Mouse (Mus musculus) intestine, embryonic 14.5 days (tissue): ENCODE measurements around the gene Tgfbrap1. TPM values are rescaled to one million over a fixed set of nuclear protein-coding genes. Genes with fewer than 3 reads are reported as not detected.

ENCODE experiments used
- ATAC-seq: fragments of 200-750 bp; cut with Nextera tagmentation; replicated peaks from 2 replicates; pipeline ENCODE4 v1.8.0; 2017; ENCODE audit warnings: low read depth, moderate number of reproducible peaks, moderate TSS enrichment, moderate library complexity; ENCODE audit not compliant: low FRiP score, low TSS enrichment
- DNase-seq: peaks from one replicate; pipeline ENCODE4 v3.0.0-alpha.2; 2018; ENCODE audit warnings: low spot score
- H3K27ac ChIP-seq: fragments of 300-500 bp; sonication (generic); 2 replicates; pipeline ENCODE4 v1.5.1; 2014; ENCODE audit warnings: low read depth, mild to moderate bottlenecking, control low read depth
- H3K27me3 ChIP-seq: fragments of 300-500 bp; sonication (generic); replicated peaks from 2 replicates; pipeline ENCODE4 v1.6.1; 2014; ENCODE audit warnings: low read length, control low read depth; ENCODE audit not compliant: control insufficient read depth, insufficient read depth
- H3K36me3 ChIP-seq: fragments of 300-500 bp; sonication (generic); 2 replicates; pipeline ENCODE4 v1.6.1; 2014; ENCODE audit warnings: low read length, control low read depth; ENCODE audit not compliant: control insufficient read depth, insufficient read depth
- H3K4me1 ChIP-seq: fragments of 300-500 bp; sonication (generic); replicated peaks from 2 replicates; pipeline ENCODE4 v1.6.1; 2014; ENCODE audit warnings: low read length, control low read depth, mixed read lengths; ENCODE audit not compliant: control insufficient read depth, insufficient read depth
- H3K4me2 ChIP-seq: fragments of 300-500 bp; sonication (generic); 2 replicates; pipeline ENCODE4 v1.6.1; 2014; ENCODE audit warnings: low read length
- H3K4me3 ChIP-seq: fragments of 300-500 bp; sonication (generic); 2 replicates; pipeline ENCODE4 v1.5.1; 2014; ENCODE audit warnings: low read depth, low read length, control low read depth, mixed read lengths
- H3K9ac ChIP-seq: fragments of 300-500 bp; sonication (generic); 2 replicates; pipeline ENCODE4 v1.6.1; 2014; ENCODE audit warnings: mild to moderate bottlenecking, low read length
- H3K9me3 ChIP-seq: fragments of 300-500 bp; sonication (generic); 2 replicates; pipeline ENCODE4 v1.6.1; 2016; ENCODE audit warnings: low read length, control low read depth; ENCODE audit not compliant: control insufficient read depth
- WGBS: fragments of 180-500 bp; shearing (Covaris S2); extraction: QIAGEN DNeasy Blood & Tissue Kit; methylation state at CpG from one replicate; pipeline ENCODE4 v1.1.7; 2014; 5-methylcytosine and 5-hydroxymethylcytosine counted together
- polyA plus RNA-seq: library from polyadenylated mRNA; unstranded; fragments of >200 nt; fragmentation: Nextera tagmentation; extraction: Ambion mirVana; gene quantifications from 2 replicates; pipeline ENCODE4 v1.2.1, GENCODE M21; 2014

The Tgfbrap1 gene
- polyA plus RNA-seq: 12.6 and 13.4 TPM in 2 replicates

DNA sequence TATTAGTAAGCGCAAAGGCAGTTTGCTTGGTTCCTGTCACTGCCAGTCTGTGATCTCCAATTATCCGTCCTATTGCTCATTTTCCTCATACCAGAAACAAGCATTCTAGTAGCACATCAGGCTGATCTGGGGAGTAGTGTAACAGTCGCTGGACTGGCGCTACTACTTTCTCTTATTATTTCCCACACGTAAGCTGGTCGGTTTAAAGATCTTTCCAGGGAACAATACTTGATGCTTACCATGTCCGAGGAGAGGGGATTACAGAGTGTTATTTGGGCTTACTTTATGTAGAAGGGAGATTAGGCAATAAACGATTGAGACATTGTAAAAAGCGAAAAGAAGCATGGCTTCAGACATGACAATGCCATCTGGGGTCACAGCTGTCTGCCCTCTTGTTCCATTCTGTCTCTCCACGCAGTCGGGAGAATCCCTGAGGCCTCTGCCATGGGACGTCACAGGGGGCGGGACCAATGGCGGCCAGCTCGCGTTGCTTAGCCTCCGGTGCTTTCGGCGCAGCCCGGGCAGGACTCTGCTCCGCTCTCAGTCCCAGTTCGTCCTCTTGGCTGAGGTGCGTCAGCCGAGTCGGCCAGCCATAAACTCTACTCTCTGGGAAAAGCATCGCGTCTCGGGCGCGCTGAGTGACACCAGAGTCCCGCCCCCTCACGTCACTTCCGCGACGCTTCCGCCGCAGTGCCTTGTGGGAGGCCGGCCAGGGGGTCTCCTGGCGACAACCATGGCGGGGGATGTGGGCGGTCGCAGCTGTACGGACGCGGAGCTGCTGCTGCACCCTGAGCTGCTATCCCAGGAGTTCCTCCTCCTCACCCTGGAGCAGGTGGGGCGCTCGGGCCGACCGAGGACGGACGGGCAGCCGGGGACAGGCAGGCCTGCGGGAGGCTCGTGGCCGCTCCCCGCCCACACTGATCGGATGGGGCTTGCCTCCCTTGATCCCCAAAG is at the start of gene Tgfbrap1, which contains the start of gene AI597479:
TSS of gene Tgfbrap1 (minus strand) at position 607 of the 954 bp plus-strand sequence.
TSS of gene AI597479 (plus strand) at position 680 of the 954 bp plus-strand sequence.
- peak within 1 kb of the TSS; percentile 98 for H3K4me3 ChIP-seq
- DNase-seq (peak; percentile 98), ATAC-seq (peak; percentile 97)
- H3K27me3 ChIP-seq: no peaks in the 10 kb centered on the region
- 0 out of 2 replicates have a peak, but pooled peaks cover 8% of the 10 kb centered on the region for H3K36me3 ChIP-seq
- WGBS: under 1% methylated on average over 57 of the region's 57 CpGs
- peak within 1 kb of the TSS; percentile 100 for H3K27ac ChIP-seq
- peak within 1 kb of the TSS; percentile 85 for H3K9ac ChIP-seq
- peaks cover 7% of the 10 kb centered on the region for H3K4me1 ChIP-seq
- H3K4me2 ChIP-seq: peak within 1 kb of the TSS; percentile 63
- H3K9me3 ChIP-seq: no peaks in the 10 kb centered on the region

GRCm38 (mm10) chr1:43147474-43147873 is 49.0 kb upstream of the Tgfbrap1 start:
- H3K36me3 ChIP-seq: peaks cover 46% of the 10 kb centered on the region
- no peak for ATAC-seq
- H3K27me3 ChIP-seq: no peaks in the 10 kb centered on the region
- no peaks in the 10 kb centered on the region for H3K9me3 ChIP-seq
- H3K4me1 ChIP-seq: no peaks in the 10 kb centered on the region
- H3K27ac ChIP-seq: no peak overlapping the region
- 63% methylated on average over 2 of the region's 2 CpGs for WGBS
- H3K4me2 ChIP-seq: no peak overlapping the region
- DNase-seq: no peak
- H3K4me3 ChIP-seq: no peak overlapping the region
- H3K9ac ChIP-seq: no peak overlapping the region

GRCm38 (mm10) chr1:43145388-43145787 is 47.0 kb upstream of the Tgfbrap1 start:
- H3K9me3 ChIP-seq: no peaks in the 10 kb centered on the region
- no peak for ATAC-seq
- no peak for DNase-seq
- no peak overlapping the region for H3K27ac ChIP-seq
- no peaks in the 10 kb centered on the region for H3K27me3 ChIP-seq
- H3K4me2 ChIP-seq: no peak overlapping the region
- no peaks in the 10 kb centered on the region; the same call in 1 of the 2 replicates for H3K4me1 ChIP-seq
- WGBS: 86% methylated on average over 6 of the region's 6 CpGs
- H3K4me3 ChIP-seq: no peak overlapping the region
- no peak overlapping the region for H3K9ac ChIP-seq
- peaks cover 38% of the 10 kb centered on the region for H3K36me3 ChIP-seq

DNA sequence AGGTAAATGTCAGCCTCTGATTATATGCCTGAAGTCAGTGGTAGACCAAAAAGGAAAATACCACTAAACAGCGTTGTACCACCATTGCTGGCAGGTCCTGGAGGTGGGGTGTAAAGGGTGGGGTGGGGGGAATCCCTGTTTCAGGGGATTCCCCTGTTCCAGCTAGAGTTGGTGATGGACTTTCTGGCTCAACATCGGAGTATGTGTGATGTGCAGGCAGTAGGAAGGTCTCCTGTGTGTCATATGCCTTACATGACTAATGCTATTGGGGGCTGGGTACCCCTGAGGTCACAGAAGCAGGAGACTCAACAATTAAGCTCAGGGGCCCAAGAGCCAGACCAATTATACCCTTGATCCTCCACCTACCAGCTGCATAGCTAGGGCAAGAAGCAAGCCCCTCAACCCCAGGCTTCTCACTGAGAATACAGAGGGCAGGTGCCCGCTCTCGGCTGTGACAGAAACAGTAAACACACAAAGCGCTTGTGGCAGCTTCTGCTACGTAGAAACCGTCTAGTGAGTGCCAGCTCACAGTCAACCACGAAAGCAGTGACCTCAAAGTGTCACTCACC is 46.0 kb upstream of the Tgfbrap1 start:
- no peaks in the 10 kb centered on the region for H3K9me3 ChIP-seq
- H3K4me3 ChIP-seq: no peak overlapping the region
- H3K27me3 ChIP-seq: no peaks in the 10 kb centered on the region
- H3K4me1 ChIP-seq: no peaks in the 10 kb centered on the region; the same call in 1 of the 2 replicates
- WGBS: 90% methylated on average over 8 of the region's 8 CpGs
- H3K4me2 ChIP-seq: no peak overlapping the region
- H3K27ac ChIP-seq: no peak overlapping the region
- DNase-seq (no peak), ATAC-seq (no peak)
- H3K36me3 ChIP-seq: peaks cover 34% of the 10 kb centered on the region
- H3K9ac ChIP-seq: no peak overlapping the region

DNA sequence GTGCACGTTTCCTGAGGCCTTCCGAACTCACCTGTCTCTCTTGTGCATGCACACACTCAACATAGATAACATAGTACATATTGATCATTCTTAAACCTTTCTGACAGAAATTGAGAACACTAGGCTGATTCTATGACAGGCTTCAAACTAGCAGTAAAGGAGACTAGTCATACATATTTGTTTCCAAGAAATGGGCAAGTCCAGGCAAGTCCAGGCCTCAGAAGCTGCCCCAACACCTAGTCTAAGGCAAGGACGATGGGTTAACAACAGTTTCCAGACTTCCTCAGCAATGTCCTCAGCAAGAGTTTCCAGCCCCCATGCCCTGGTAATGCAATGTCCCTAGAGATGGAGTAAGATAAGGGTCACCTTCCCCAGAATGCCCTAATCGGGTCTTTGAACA is 45.4 kb upstream of the Tgfbrap1 start:
- 89% methylated on average over 4 of the region's 4 CpGs for WGBS
- ATAC-seq: no peak
- no peak for DNase-seq
- Histone ChIP-seq H3K27me3 (no peaks in the 10 kb centered on the region), H3K4me3 (no peak overlapping the region), H3K4me1 (no peaks in the 10 kb centered on the region; the same call in 1 of the 2 replicates), H3K27ac (no peak overlapping the region), H3K36me3 (peaks cover 27% of the 10 kb centered on the region), H3K9ac (no peak overlapping the region), H3K9me3 (no peaks in the 10 kb centered on the region), H3K4me2 (no peak overlapping the region)

DNA sequence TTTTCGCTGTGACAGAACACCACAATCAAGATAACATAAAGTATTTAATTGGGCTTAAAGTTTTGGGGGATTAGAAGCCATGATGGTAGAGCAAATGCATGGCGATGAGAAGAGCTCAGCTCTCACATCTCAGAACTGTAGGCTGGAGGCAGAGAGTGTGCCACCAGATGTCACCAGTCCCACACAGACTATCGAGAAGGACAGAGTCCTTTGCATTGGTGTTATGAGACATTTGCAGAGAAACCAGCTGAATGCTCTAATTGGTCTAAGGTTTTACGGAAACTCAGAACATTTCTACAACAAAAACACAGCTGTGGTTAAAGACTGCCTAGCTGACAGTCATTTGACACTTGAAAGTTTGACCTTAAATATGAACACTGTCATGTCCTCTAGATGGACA is 44.8 kb upstream of the Tgfbrap1 start:
- DNase-seq: no peak
- no peaks in the 10 kb centered on the region for H3K27me3 ChIP-seq
- H3K4me2 ChIP-seq: no peak overlapping the region
- H3K4me3 ChIP-seq: no peak overlapping the region
- no peak for ATAC-seq
- H3K27ac ChIP-seq: no peak overlapping the region
- WGBS: 86% methylated on average over 4 of the region's 4 CpGs
- no peaks in the 10 kb centered on the region; the same call in 1 of the 2 replicates for H3K4me1 ChIP-seq
- H3K9me3 ChIP-seq: no peaks in the 10 kb centered on the region
- H3K36me3 ChIP-seq: peaks cover 27% of the 10 kb centered on the region
- no peak overlapping the region for H3K9ac ChIP-seq

GRCm38 (mm10) chr1:43142849-43143248 is 44.4 kb upstream of the Tgfbrap1 start:
- ATAC-seq: no peak
- H3K4me1 ChIP-seq: no peaks in the 10 kb centered on the region; the same call in 1 of the 2 replicates
- WGBS: 69% methylated on average over 6 of the region's 6 CpGs
- H3K27me3 ChIP-seq: no peaks in the 10 kb centered on the region
- no peak overlapping the region for H3K4me3 ChIP-seq
- H3K4me2 ChIP-seq: no peak overlapping the region
- H3K9ac ChIP-seq: no peak overlapping the region
- no peak overlapping the region for H3K27ac ChIP-seq
- H3K36me3 ChIP-seq: peaks cover 27% of the 10 kb centered on the region
- no peaks in the 10 kb centered on the region for H3K9me3 ChIP-seq
- DNase-seq: no peak

- Histone ChIP-seq H3K9ac (no peak overlapping the region), H3K27ac (no peak overlapping the region), H3K36me3 (peaks cover 38% of the 10 kb centered on the region), H3K9me3 (no peaks in the 10 kb centered on the region), H3K4me1 (no peaks in the 10 kb centered on the region; the same call in 1 of the 2 replicates), H3K27me3 (no peaks in the 10 kb centered on the region), H3K4me3 (no peak overlapping the region), H3K4me2 (no peak overlapping the region)
- DNase-seq (no peak), ATAC-seq (no peak)
- 77% methylated on average over 11 of the region's 11 CpGs for WGBS
Observed at GRCm38 (mm10) chr1:43141555-43141961, 43.1 kb upstream of the Tgfbrap1 start.
